Mouse (Mus musculus) adipocyte (in vitro differentiated cells): ENCODE results near the gene C530008M17Rik.

ENCODE experiments used
- DNase-seq: peaks from one replicate; pipeline ENCODE4 v3.0.0-alpha.2; 2016; ENCODE audit warnings: low spot score

Gene C530008M17Rik

GRCm38 (mm10) chr5:76665421-76665820, 9.1 kb downstream of the C530008M17Rik start:
- no peak for DNase-seq

- no peak for DNase-seq
Measured at GRCm38 (mm10) chr5:76666026-76666756, 9.9 kb downstream of the C530008M17Rik start.

- no peak for DNase-seq
Measured at GRCm38 (mm10) chr5:76668118-76668517, 11.8 kb downstream of the C530008M17Rik start.

GRCm38 (mm10) chr5:76668547-76668946, 12.2 kb downstream of the C530008M17Rik start:
- no peak for DNase-seq

GRCm38 (mm10) chr5:76670183-76670582, 13.9 kb downstream of the C530008M17Rik start:
- no peak for DNase-seq

GRCm38 (mm10) chr5:76674022-76674653, 17.8 kb downstream of the C530008M17Rik start:
- DNase-seq, result no peak

- no peak for DNase-seq
Measured at GRCm38 (mm10) chr5:76675369-76675768, 19.1 kb downstream of the C530008M17Rik start.

- DNase-seq, result no peak
Measured at GRCm38 (mm10) chr5:76680959-76681358, 24.6 kb downstream of the C530008M17Rik start.

- DNase-seq, result no peak
Measured at GRCm38 (mm10) chr5:76681895-76682656, 25.8 kb downstream of the C530008M17Rik start.

- no peak for DNase-seq
Measured at GRCm38 (mm10) chr5:76683455-76683854, 27.1 kb downstream of the C530008M17Rik start.

- DNase-seq, result no peak
Measured at GRCm38 (mm10) chr5:76684658-76685605, 28.6 kb downstream of the C530008M17Rik start.

- no peak for DNase-seq
Measured at GRCm38 (mm10) chr5:76687961-76688600, 31.8 kb downstream of the C530008M17Rik start.

GRCm38 (mm10) chr5:76688643-76689042, 32.3 kb downstream of the C530008M17Rik start:
- DNase-seq, result no peak

GRCm38 (mm10) chr5:76690177-76690593, 33.9 kb downstream of the C530008M17Rik start:
- no peak for DNase-seq

- DNase-seq, result no peak
Measured at GRCm38 (mm10) chr5:76691251-76691650, 34.9 kb downstream of the C530008M17Rik start.

- DNase-seq, result no peak
Measured at GRCm38 (mm10) chr5:76691706-76692424, 35.6 kb downstream of the C530008M17Rik start.

- DNase-seq, result no peak
Measured at GRCm38 (mm10) chr5:76697536-76697935, 41.2 kb downstream of the C530008M17Rik start.

- DNase-seq, result no peak
Measured at GRCm38 (mm10) chr5:76698187-76698586, 41.9 kb downstream of the C530008M17Rik start.

GRCm38 (mm10) chr5:76701127-76701853, 45.0 kb downstream of the C530008M17Rik start:
- no peak for DNase-seq

GRCm38 (mm10) chr5:76702104-76702503, 45.8 kb downstream of the C530008M17Rik start:
- no peak for DNase-seq
